Mouse (Mus musculus) heart, embryonic 11.5 days (tissue): ENCODE results near the gene Garem2. TPM values are rescaled to one million over a fixed set of nuclear protein-coding genes. Genes with fewer than 3 reads are reported as not detected.

Experiments used
- ATAC-seq: fragments of 200-750 bp; cut with Nextera tagmentation; replicated peaks from 2 replicates; pipeline ENCODE4 v1.8.0; 2017; ENCODE audit warnings: moderate library complexity; ENCODE audit not compliant: insufficient number of reproducible peaks, low FRiP score, low TSS enrichment
- H3K27ac ChIP-seq: fragments of 300-500 bp; sonication (generic); 2 replicates; pipeline ENCODE4 v1.5.1; 2014; ENCODE audit warnings: mild to moderate bottlenecking, low read depth, low read length
- H3K27me3 ChIP-seq: fragments of 300-500 bp; sonication (generic); 2 replicates; pipeline ENCODE4 v1.6.1; 2014; ENCODE audit warnings: mild to moderate bottlenecking, low read length, mixed read lengths; ENCODE audit not compliant: control insufficient read depth, insufficient read depth
- H3K36me3 ChIP-seq: fragments of 300-500 bp; sonication (generic); 2 replicates; pipeline ENCODE4 v1.6.1; 2014; ENCODE audit warnings: mild to moderate bottlenecking, low read length, moderate library complexity, mixed read lengths; ENCODE audit not compliant: control insufficient read depth, insufficient read depth
- H3K4me1 ChIP-seq: fragments of 300-500 bp; sonication (generic); 2 replicates; pipeline ENCODE4 v1.6.1; 2014; ENCODE audit warnings: low read length; ENCODE audit not compliant: control insufficient read depth, insufficient read depth
- H3K4me2 ChIP-seq: fragments of 300-500 bp; sonication (generic); 2 replicates; pipeline ENCODE4 v1.6.1; 2014; ENCODE audit warnings: mild to moderate bottlenecking, moderate library complexity
- H3K4me3 ChIP-seq: fragments of 300-500 bp; sonication (generic); 2 replicates; pipeline ENCODE4 v1.5.1; 2014; ENCODE audit warnings: low read depth, low read length
- H3K9ac ChIP-seq: fragments of 300-500 bp; sonication (generic); 2 replicates; pipeline ENCODE4 v1.6.1; 2014; ENCODE audit warnings: mild to moderate bottlenecking, low read depth, low read length, moderate library complexity
- H3K9me3 ChIP-seq: fragments of 300-500 bp; sonication (generic); replicated peaks from 2 replicates; pipeline ENCODE4 v1.6.1; 2016; ENCODE audit warnings: low read length; ENCODE audit not compliant: control insufficient read depth
- WGBS: fragments of 180-500 bp; shearing (Covaris S2); extraction: QIAGEN DNeasy Blood & Tissue Kit; methylation state at CpG from one replicate; pipeline ENCODE4 v1.1.7; 2014; ENCODE audit not compliant: insufficient replicate concordance; 5-methylcytosine and 5-hydroxymethylcytosine counted together
- polyA plus RNA-seq: library from polyadenylated mRNA; unstranded; fragments of >200 nt; fragmentation: Nextera tagmentation; extraction: Ambion mirVana; gene quantifications from 2 replicates; pipeline ENCODE4 v1.2.1, GENCODE M21; 2014

Garem2 gene
- polyA plus RNA-seq, 1 experiment from 2014 or later: 0.21 TPM

DNA sequence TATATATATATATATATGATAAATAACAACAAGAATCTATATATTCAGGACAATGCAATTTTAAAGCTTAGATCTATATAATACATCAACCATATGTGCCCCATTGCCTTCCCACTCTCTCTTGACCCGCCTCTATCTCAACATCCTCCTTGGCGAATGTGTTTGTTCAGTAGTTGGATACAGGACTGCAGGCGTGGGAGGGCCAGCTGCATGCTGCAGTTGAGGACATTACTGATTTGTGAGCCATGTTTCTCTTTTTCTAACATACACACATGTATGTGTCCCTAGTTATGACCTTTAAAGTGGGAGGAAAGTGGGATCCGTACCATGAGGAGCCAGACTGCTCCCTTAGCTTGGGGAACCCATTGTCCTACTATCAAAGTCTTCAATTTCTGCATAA lies 26.3 kb downstream of the Garem2 start:
- no peak overlapping the region for H3K27ac ChIP-seq
- no peaks in the 10 kb centered on the region for H3K27me3 ChIP-seq
- H3K9me3 ChIP-seq: no peaks in the 10 kb centered on the region
- no peak overlapping the region for H3K4me2 ChIP-seq
- no peaks in the 10 kb centered on the region for H3K4me1 ChIP-seq
- peaks cover 29% of the 10 kb centered on the region for H3K36me3 ChIP-seq
- 88% methylated on average over 4 of the region's 4 CpGs for WGBS
- no peak for ATAC-seq
- no peak overlapping the region for H3K9ac ChIP-seq
- H3K4me3 ChIP-seq: no peak overlapping the region

DNA sequence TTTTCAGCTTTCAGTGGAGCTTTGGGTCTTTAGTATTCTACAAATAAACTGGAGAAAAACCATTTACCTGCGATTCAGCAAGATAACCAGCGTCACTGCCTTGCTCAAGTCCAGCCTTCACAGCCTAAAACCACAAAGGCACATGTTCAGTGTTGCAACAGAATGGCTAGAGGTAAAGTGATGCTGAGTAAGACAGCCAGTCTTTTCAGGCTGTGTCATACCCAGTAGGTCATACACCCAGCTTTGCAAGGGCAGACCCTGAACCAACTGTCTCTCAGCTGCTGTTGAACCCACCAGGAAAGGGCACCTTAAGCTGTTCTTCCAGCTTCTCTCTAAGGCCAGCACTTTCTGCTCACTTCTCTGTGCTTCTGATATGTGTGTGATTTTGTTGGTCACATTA lies 27.2 kb downstream of the Garem2 start:
- ATAC-seq: no peak
- no peak overlapping the region for H3K9ac ChIP-seq
- H3K27me3 ChIP-seq: no peaks in the 10 kb centered on the region
- no peak overlapping the region for H3K4me2 ChIP-seq
- H3K27ac ChIP-seq: no peak overlapping the region
- no peak overlapping the region for H3K4me3 ChIP-seq
- H3K9me3 ChIP-seq: no peaks in the 10 kb centered on the region
- peaks cover 23% of the 10 kb centered on the region for H3K36me3 ChIP-seq
- WGBS: 88% methylated on average over 2 of the region's 2 CpGs
- H3K4me1 ChIP-seq: no peaks in the 10 kb centered on the region

DNA sequence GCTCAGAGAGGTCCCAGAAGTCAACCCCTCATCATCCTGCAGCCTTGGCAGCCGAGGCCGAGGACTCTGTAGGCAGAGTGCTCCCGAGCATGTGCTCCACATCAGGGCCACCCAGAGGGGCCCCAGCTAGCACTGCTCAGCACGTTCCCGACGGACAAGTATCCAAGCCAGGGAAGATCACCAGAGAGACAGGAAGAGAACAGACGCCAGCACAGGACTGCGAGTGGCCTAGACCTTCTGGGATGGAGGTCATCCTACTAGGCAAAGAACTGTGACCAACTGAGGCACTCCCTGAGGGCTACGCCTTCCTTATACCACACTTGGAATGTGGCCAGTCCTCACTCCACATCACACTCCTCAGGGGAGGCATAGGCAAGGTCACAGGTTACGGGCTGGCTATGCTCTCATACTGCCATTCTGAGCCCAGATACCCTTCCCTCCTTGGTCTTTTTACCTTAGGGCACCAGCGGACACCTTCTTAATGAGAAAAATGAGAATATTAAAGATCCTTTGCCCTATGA lies 30.8 kb downstream of the Garem2 start:
- no peak overlapping the region for H3K4me3 ChIP-seq
- no peak overlapping the region for H3K4me2 ChIP-seq
- H3K27me3 ChIP-seq: no peaks in the 10 kb centered on the region
- no peaks in the 10 kb centered on the region for H3K4me1 ChIP-seq
- peaks cover 26% of the 10 kb centered on the region for H3K36me3 ChIP-seq
- no peak for ATAC-seq
- H3K9me3 ChIP-seq: no peaks in the 10 kb centered on the region
- no peak overlapping the region for H3K27ac ChIP-seq
- no peak overlapping the region for H3K9ac ChIP-seq
- WGBS: 88% methylated on average over 11 of the region's 11 CpGs

DNA sequence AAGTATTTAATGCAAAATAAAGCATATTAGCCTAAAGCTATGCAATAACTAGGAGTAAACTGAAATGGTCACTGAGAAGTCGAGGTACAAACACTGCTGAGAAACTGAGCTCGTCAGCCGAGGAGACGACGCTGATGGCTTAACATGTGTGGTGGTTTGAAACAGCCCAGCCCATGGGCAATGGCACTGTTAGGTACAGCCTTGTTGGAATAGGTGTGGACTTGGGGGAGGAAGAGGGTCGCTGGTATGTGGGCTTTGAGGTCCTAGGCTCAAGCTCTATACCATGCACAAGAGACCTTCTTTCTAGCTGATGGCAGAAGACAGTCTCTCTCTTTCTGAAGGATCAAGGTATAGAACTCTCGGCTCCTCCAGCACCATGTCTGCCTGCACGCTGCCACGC lies 32.3 kb downstream of the Garem2 start:
- H3K27ac ChIP-seq: no peak overlapping the region
- no peak overlapping the region for H3K4me2 ChIP-seq
- WGBS: 91% methylated on average over 9 of the region's 9 CpGs
- no peaks in the 10 kb centered on the region for H3K27me3 ChIP-seq
- no peak overlapping the region for H3K9ac ChIP-seq
- no peak for ATAC-seq
- no peak overlapping the region for H3K4me3 ChIP-seq
- H3K9me3 ChIP-seq: no peaks in the 10 kb centered on the region
- no peaks in the 10 kb centered on the region for H3K4me1 ChIP-seq
- peaks cover 17% of the 10 kb centered on the region for H3K36me3 ChIP-seq

DNA sequence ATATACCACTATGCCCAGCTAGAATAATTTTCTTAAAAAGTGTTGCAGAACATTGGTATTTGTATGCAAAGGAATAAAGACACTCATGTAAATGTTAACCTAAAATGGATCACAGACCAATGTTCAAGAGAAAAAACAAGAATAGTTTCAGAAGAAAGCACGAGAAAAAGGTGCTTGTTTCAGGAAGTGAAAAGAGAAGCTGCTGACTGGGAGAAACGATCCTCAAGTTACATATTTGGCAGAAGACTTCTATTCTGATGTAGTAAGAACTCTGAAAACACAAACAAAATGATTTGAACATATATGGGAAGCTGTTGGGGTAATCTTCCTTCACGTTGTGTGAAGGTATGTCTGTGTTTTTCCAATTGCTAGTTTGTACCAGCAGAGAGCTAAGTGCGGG lies 33.2 kb downstream of the Garem2 start:
- Histone ChIP-seq H3K4me1 (no peaks in the 10 kb centered on the region), H3K9ac (no peak overlapping the region), H3K9me3 (no peaks in the 10 kb centered on the region), H3K27ac (no peak overlapping the region), H3K36me3 (peaks cover 14% of the 10 kb centered on the region), H3K27me3 (no peaks in the 10 kb centered on the region), H3K4me3 (no peak overlapping the region), H3K4me2 (no peak overlapping the region)
- WGBS: 88% methylated on average over 4 of the region's 4 CpGs
- ATAC-seq: no peak

DNA sequence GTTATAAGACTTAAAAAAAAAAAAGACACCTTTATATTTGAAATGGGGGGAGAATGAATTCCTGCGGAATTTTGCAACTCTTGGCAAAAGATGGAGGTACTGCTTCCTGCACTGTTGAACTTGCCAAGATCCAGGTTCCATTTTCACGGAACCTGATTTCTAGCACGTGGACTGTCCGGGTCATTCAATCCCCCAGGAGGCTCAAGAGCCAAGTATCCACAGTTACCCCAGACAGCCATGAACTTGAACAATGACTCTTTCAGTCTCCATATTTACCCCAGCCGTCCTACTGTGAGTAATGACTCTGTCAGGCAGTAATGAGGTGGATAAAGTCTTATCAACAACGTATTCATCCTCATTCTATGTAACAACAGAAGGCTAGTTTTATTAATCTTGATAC lies 41.6 kb downstream of the Garem2 start:
- Histone ChIP-seq H3K36me3 (peaks cover 15% of the 10 kb centered on the region), H3K27ac (no peak overlapping the region), H3K9me3 (no peaks in the 10 kb centered on the region), H3K4me1 (no peaks in the 10 kb centered on the region), H3K4me2 (no peak overlapping the region), H3K27me3 (no peaks in the 10 kb centered on the region), H3K9ac (no peak overlapping the region), H3K4me3 (no peak overlapping the region)
- 91% methylated on average over 6 of the region's 6 CpGs for WGBS
- ATAC-seq: no peak

DNA sequence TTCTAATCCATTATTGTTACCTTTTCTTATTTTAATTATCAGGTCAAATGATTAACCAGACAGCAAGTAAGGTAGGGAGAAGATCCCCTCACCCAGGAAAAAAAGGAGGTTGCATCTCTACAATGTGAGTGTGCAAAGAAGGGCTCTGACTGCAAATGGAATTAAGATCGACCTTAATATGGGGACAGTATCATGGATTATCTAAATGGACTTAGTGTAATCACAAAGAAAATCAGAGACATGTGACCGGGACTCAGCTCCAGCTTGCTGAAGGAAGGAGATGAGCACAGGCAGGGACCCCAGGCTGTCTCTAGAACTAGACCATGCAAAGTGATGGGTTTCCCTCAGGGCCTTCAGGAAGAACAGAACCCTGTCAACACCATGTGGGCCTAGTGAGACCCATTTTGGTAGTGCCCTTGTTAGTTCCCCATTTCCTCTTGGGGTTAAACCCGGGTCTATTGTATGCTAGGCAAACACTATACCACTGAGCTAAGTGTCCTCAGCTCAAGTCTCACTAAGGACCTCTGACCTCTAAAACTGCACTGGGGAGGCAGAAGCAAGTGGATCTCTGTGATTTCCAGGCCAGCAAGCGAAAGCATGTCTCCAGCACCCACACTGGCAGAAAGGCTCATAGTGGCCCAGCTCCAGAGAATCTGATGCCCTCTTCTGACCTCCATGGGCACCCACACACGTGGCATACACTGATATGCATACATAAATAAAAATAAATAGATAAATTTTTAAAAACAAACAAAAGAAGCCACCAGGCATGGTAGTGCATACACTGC lies 43.4 kb downstream of the Garem2 start:
- Histone ChIP-seq H3K4me1 (no peaks in the 10 kb centered on the region), H3K4me3 (no peak overlapping the region), H3K27me3 (no peaks in the 10 kb centered on the region), H3K4me2 (no peak overlapping the region), H3K27ac (no peak overlapping the region), H3K9me3 (no peaks in the 10 kb centered on the region), H3K36me3 (peaks cover 15% of the 10 kb centered on the region), H3K9ac (no peak overlapping the region)
- WGBS: 83% methylated on average over 5 of the region's 5 CpGs
- ATAC-seq: no peak

DNA sequence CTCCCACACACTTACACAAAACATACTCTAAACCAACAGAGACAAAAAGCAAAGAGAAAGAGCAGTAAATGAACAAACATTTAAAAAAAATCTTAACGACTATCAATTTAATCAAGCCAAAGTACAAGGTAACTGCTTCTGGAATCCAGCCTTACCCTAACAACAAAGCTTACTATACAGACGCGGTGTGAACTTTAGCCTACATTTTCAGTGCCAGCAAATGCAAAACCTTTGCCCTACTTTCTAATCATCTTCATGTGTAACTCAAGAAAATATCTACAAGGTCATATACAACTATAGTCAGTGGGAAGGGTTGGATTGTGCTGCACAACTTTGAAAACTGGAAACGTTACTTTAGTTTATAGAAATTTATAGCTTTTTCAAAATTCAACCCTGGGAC lies 47.0 kb downstream of the Garem2 start:
- H3K9ac ChIP-seq: no peak overlapping the region

DNA sequence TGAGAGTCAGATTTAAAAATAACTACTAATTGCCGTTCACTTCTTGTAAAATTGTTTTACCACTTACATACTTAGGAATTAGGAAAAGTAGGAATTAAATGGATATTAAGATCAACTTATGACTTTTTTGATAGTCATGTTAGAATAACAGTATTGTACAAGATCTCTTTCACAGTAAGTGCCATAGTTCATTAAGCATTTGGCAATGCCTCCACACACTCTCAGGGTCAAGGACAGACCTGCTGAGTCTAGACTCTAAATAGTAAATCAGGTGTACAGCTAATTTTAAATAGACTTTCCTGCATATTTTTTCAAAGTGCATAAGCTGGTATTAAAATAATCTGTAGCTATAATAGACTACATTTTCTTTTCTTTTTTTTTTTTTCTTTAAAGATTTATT lies 47.5 kb downstream of the Garem2 start:
- no peak overlapping the region for H3K27ac ChIP-seq

More for the DNA sequence above, 47.0 kb downstream of the Garem2 start:
- Histone ChIP-seq H3K4me2 (no peak overlapping the region), H3K27me3 (no peaks in the 10 kb centered on the region), H3K27ac (no peak overlapping the region), H3K36me3 (peaks cover 1% of the 10 kb centered on the region; the same call in 1 of the 2 replicates), H3K9me3 (no peaks in the 10 kb centered on the region), H3K4me1 (peaks cover 5% of the 10 kb centered on the region; the same call in 1 of the 2 replicates), H3K4me3 (no peak overlapping the region)
- no peak for ATAC-seq
- WGBS: 79% methylated on average over 4 of the region's 4 CpGs

More for the DNA sequence above, 47.5 kb downstream of the Garem2 start:
- H3K4me1 ChIP-seq: peaks cover 5% of the 10 kb centered on the region; the same call in 1 of the 2 replicates
- no peaks in the 10 kb centered on the region for H3K9me3 ChIP-seq
- H3K4me3 ChIP-seq: no peak overlapping the region
- no peaks in the 10 kb centered on the region for H3K36me3 ChIP-seq
- H3K27me3 ChIP-seq: no peaks in the 10 kb centered on the region
- no peak overlapping the region for H3K9ac ChIP-seq
- 92% methylated on average over 1 of the region's 1 CpGs for WGBS
- no peak for ATAC-seq
- H3K4me2 ChIP-seq: no peak overlapping the region
